17 mouse cellular contexts compared by ENCODE assay signal in genomic region chr16:72194320-72194719, GRCm38 (mm10).
"Had no signal": no experiment of that assay in that cellular context is flagged by ENCODE, and none has a peak within 500 bp of the region (broad histone marks: within the 10 kb centered on the region; RNA-seq: fewer than 3 reads in every experiment).

No protein-coding gene starts in this region.

- H3K27me3 ChIP-seq: lung, embryonic 15.5 days; megakaryocyte, embryonic 14.5 days; midbrain, embryonic 12.5 days; neural tube, embryonic 12.5 days; stomach, embryonic 15.5 days had no signal

- H3K9ac ChIP-seq: liver, postnatal 0 days; lung, embryonic 15.5 days; midbrain, embryonic 12.5 days; neural tube, embryonic 12.5 days; stomach, embryonic 15.5 days had no signal

- H3K4me3 ChIP-seq: lung, embryonic 15.5 days; megakaryocyte, embryonic 14.5 days; midbrain, embryonic 12.5 days; neural tube, embryonic 12.5 days; stomach, embryonic 15.5 days had no signal

- H3K36me3 ChIP-seq: lung, embryonic 15.5 days; midbrain, embryonic 12.5 days; neural tube, embryonic 12.5 days; stomach, embryonic 15.5 days had no signal

- H3K9me3 ChIP-seq: lung, embryonic 15.5 days; megakaryocyte, embryonic 14.5 days; midbrain, embryonic 12.5 days; neural tube, embryonic 12.5 days; stomach, embryonic 15.5 days had no signal

- H3K27ac ChIP-seq: lung, embryonic 15.5 days; macrophage; midbrain, embryonic 12.5 days; neural tube, embryonic 12.5 days; stomach, embryonic 15.5 days; stomach, postnatal 0 days had no signal

- ATAC-seq: liver, postnatal 0 days; lung, postnatal 0 days; midbrain, embryonic 16.5 days had no signal

- H3K4me1 ChIP-seq: lung, embryonic 15.5 days; megakaryocyte, embryonic 14.5 days; midbrain, embryonic 12.5 days; neural tube, embryonic 12.5 days; stomach, embryonic 15.5 days had no signal

- H3K4me2 ChIP-seq: lung, embryonic 15.5 days; midbrain, embryonic 12.5 days; neural tube, embryonic 12.5 days; stomach, embryonic 15.5 days had no signal

- DNase-seq: liver, postnatal 0 days; lung, adult 2 months; lung, postnatal 14 days; lung, postnatal 36 days; midbrain, embryonic 14.5 days; right cerebral cortex, postnatal 14 days; thymus, adult 2 months; thymus, postnatal 25 days had no signal
